Mouse (Mus musculus) lung, postnatal 0 days (tissue): Measurements from ENCODE around the gene Smarcd3.

Experiments used
- CTCF ChIP-seq: IDR thresholded peaks from 2 replicates; pipeline ENCODE4 v1.5.1; 2016; ENCODE audit warnings: antibody characterized with exemption, mild to moderate bottlenecking
- EP300 ChIP-seq: IDR thresholded peaks from 2 replicates; pipeline ENCODE4 v1.6.1; 2016; ENCODE audit warnings: antibody characterized with exemption, mild to moderate bottlenecking, control low read depth

- no peak for TF ChIP-seq CTCF
- no peak for TF ChIP-seq EP300
Measured at GRCm38 (mm10) chr5:24593230-24593629, 31.0 kb downstream of the Smarcd3 start.
